Mouse (Mus musculus): ENCODE measurements around the gene Epb41. TPM values are rescaled to one million over a fixed set of nuclear protein-coding genes. Genes with fewer than 3 reads are reported as not detected.

Epb41 gene
- polyA plus RNA-seq, 1 experiment from 2014 or later: 227 TPM

- Histone ChIP-seq H3K27ac (replicated peaks) (no peak overlapping the region), H3K27me3 (no peaks in the 10 kb centered on the region; the same call in none of the 2 replicates)
- ATAC-seq (ENCODE audit: low FRiP score, low read depth): no peak
These were observed 17.8 kb downstream of the Epb41 start for GRCm38 (mm10) chr4:132057311-132057710.

GRCm38 (mm10) chr4:132051321-132052275, 23.5 kb downstream of the Epb41 start:
- WGBS: 55% methylated on average over 10 of the region's 10 CpGs
- Histone ChIP-seq H3K9ac (replicated peaks) (no peak overlapping the region), H3K4me3 (no peak overlapping the region), H3K9me3 (no peaks in the 10 kb centered on the region), H3K4me1 (peaks cover 19% of the 10 kb centered on the region), H3K27me3 (no peaks in the 10 kb centered on the region; the same call in 1 of the 2 replicates), H3K27ac (replicated peaks) (peak overlapping the region; percentile 31; the same call in 1 of the 2 replicates), H3K4me2 (replicated peaks) (no peak overlapping the region), H3K36me3 (no peaks in the 10 kb centered on the region)
- ATAC-seq (ENCODE audit: low FRiP score, low read depth): peak; percentile 46

More at GRCm38 (mm10) chr4:132057311-132057710, 17.8 kb downstream of the Epb41 start:
- H3K4me1 ChIP-seq: no peaks in the 10 kb centered on the region
- H3K9ac ChIP-seq (replicated peaks): no peak overlapping the region
- H3K4me3 ChIP-seq: no peak overlapping the region
- no peak overlapping the region for H3K4me2 ChIP-seq (replicated peaks)
- no peaks in the 10 kb centered on the region for H3K36me3 ChIP-seq
- no peaks in the 10 kb centered on the region for H3K9me3 ChIP-seq

GRCm38 (mm10) chr4:132049549-132050200, 25.4 kb downstream of the Epb41 start:
- WGBS: 6% methylated on average over 15 of the region's 15 CpGs
- Histone ChIP-seq H3K9ac (replicated peaks) (peak overlapping the region; percentile 37; the same call in 1 of the 2 replicates), H3K27me3 (no peaks in the 10 kb centered on the region; the same call in 1 of the 2 replicates), H3K36me3 (no peaks in the 10 kb centered on the region), H3K4me1 (peaks cover 24% of the 10 kb centered on the region), H3K27ac (replicated peaks) (0 out of 2 replicates have a peak overlapping the region, but pooled peaks have one; percentile 56), H3K4me2 (replicated peaks) (peak overlapping the region; percentile 49), H3K4me3 (peak overlapping the region; percentile 72), H3K9me3 (no peaks in the 10 kb centered on the region)
- ATAC-seq (ENCODE audit: low FRiP score, low read depth): no peak

- peak overlapping the region; percentile 72 for H3K4me3 ChIP-seq
- H3K27me3 ChIP-seq: no peaks in the 10 kb centered on the region; the same call in 1 of the 2 replicates
- H3K4me1 ChIP-seq: peaks cover 31% of the 10 kb centered on the region
- peak overlapping the region; percentile 65 for H3K4me2 ChIP-seq (replicated peaks)
- ATAC-seq (ENCODE audit: low FRiP score, low read depth): peak; percentile 97
- no peaks in the 10 kb centered on the region for H3K36me3 ChIP-seq
- H3K9me3 ChIP-seq: no peaks in the 10 kb centered on the region
- peak overlapping the region; percentile 98 for H3K9ac ChIP-seq (replicated peaks)
- WGBS: 5% methylated on average over 10 of the region's 46 CpGs
- H3K27ac ChIP-seq (replicated peaks): peak overlapping the region; percentile 99
These were observed 26.1 kb downstream of the Epb41 start for GRCm38 (mm10) chr4:132048995-132049404.

GRCm38 (mm10) chr4:132048011-132048991, 26.8 kb downstream of the Epb41 start:
- WGBS: under 1% methylated on average over 86 of the region's 95 CpGs
- Histone ChIP-seq H3K4me1 (peaks cover 34% of the 10 kb centered on the region), H3K4me2 (replicated peaks) (peak overlapping the region; percentile 65), H3K36me3 (no peaks in the 10 kb centered on the region), H3K27ac (replicated peaks) (peak overlapping the region; percentile 99), H3K27me3 (no peaks in the 10 kb centered on the region; the same call in 1 of the 2 replicates), H3K9me3 (no peaks in the 10 kb centered on the region), H3K4me3 (peak overlapping the region; percentile 72), H3K9ac (replicated peaks) (peak overlapping the region; percentile 98)
- ATAC-seq (ENCODE audit: low FRiP score, low read depth): peak; percentile 0; the same call in 1 of the 2 replicates

GRCm38 (mm10) chr4:132043726-132044125, 31.4 kb downstream of the Epb41 start:
- Histone ChIP-seq H3K36me3 (no peaks in the 10 kb centered on the region; the same call in 1 of the 2 replicates), H3K4me1 (peaks cover 32% of the 10 kb centered on the region), H3K9me3 (no peaks in the 10 kb centered on the region), H3K9ac (replicated peaks) (no peak overlapping the region), H3K27ac (replicated peaks) (no peak overlapping the region), H3K4me2 (replicated peaks) (no peak overlapping the region), H3K27me3 (no peaks in the 10 kb centered on the region), H3K4me3 (no peak overlapping the region)
- WGBS: 93% methylated on average over 3 of the region's 3 CpGs
- no peak for ATAC-seq (ENCODE audit: low FRiP score, low read depth)

GRCm38 (mm10) chr4:132041471-132042332, 33.4 kb downstream of the Epb41 start:
- peaks cover 36% of the 10 kb centered on the region for H3K4me1 ChIP-seq
- no peaks in the 10 kb centered on the region; the same call in 1 of the 2 replicates for H3K36me3 ChIP-seq
- WGBS: 78% methylated on average over 6 of the region's 6 CpGs
- H3K27me3 ChIP-seq: no peaks in the 10 kb centered on the region
- H3K27ac ChIP-seq (replicated peaks): no peak overlapping the region
- no peak overlapping the region for H3K4me3 ChIP-seq
- H3K9ac ChIP-seq (replicated peaks): no peak overlapping the region
- H3K9me3 ChIP-seq: no peaks in the 10 kb centered on the region
- no peak for ATAC-seq (ENCODE audit: low FRiP score, low read depth)
- no peak overlapping the region for H3K4me2 ChIP-seq (replicated peaks)

- Histone ChIP-seq H3K4me3 (no peak overlapping the region), H3K4me1 (peaks cover 33% of the 10 kb centered on the region), H3K27ac (replicated peaks) (peak overlapping the region; percentile 30), H3K4me2 (replicated peaks) (no peak overlapping the region), H3K27me3 (no peaks in the 10 kb centered on the region), H3K36me3 (no peaks in the 10 kb centered on the region; the same call in 1 of the 2 replicates), H3K9ac (replicated peaks) (no peak overlapping the region), H3K9me3 (no peaks in the 10 kb centered on the region)
- ATAC-seq (ENCODE audit: low FRiP score, low read depth): no peak
- WGBS: 81% methylated on average over 8 of the region's 8 CpGs
These were observed 35.0 kb downstream of the Epb41 start for GRCm38 (mm10) chr4:132039975-132040645.

GRCm38 (mm10) chr4:132039521-132039920, 35.6 kb downstream of the Epb41 start:
- H3K9ac ChIP-seq (replicated peaks): no peak overlapping the region
- H3K27me3 ChIP-seq: no peaks in the 10 kb centered on the region
- no peak for ATAC-seq (ENCODE audit: low FRiP score, low read depth)
- no peaks in the 10 kb centered on the region for H3K9me3 ChIP-seq
- H3K4me2 ChIP-seq (replicated peaks): no peak overlapping the region
- no peaks in the 10 kb centered on the region; the same call in 1 of the 2 replicates for H3K36me3 ChIP-seq
- 98% methylated on average over 2 of the region's 2 CpGs for WGBS
- no peak overlapping the region for H3K4me3 ChIP-seq
- peaks cover 31% of the 10 kb centered on the region for H3K4me1 ChIP-seq
- H3K27ac ChIP-seq (replicated peaks): peak overlapping the region; percentile 30

GRCm38 (mm10) chr4:132038809-132039208, 36.3 kb downstream of the Epb41 start:
- Histone ChIP-seq H3K27ac (replicated peaks) (no peak overlapping the region; the same call in 1 of the 2 replicates), H3K4me2 (replicated peaks) (no peak overlapping the region), H3K36me3 (no peaks in the 10 kb centered on the region; the same call in 1 of the 2 replicates), H3K4me3 (no peak overlapping the region), H3K9ac (replicated peaks) (no peak overlapping the region), H3K4me1 (peaks cover 29% of the 10 kb centered on the region), H3K27me3 (no peaks in the 10 kb centered on the region), H3K9me3 (no peaks in the 10 kb centered on the region)
- ATAC-seq (ENCODE audit: low FRiP score, low read depth): no peak
- WGBS: 76% methylated on average over 2 of the region's 2 CpGs

Measured in midbrain, embryonic 12.5 days (tissue).